Mouse (Mus musculus) adrenal gland, postnatal 14 days (tissue): ENCODE data around the gene Cyb5r2. TPM values are rescaled to one million over a fixed set of nuclear protein-coding genes. Genes with fewer than 3 reads are reported as not detected.

Source experiments
- DNase-seq: peaks from one replicate; pipeline ENCODE4 v3.0.0; 2021; ENCODE audit warnings: mixed read lengths
- total RNA-seq: library from RNA; stranded (reverse); gene quantifications from 2 replicates; pipeline ENCODE4 v1.2.3, GENCODE M21; 2021

Cyb5r2 gene
- total RNA-seq, 1 experiment from 2014 or later: not detected

DNA sequence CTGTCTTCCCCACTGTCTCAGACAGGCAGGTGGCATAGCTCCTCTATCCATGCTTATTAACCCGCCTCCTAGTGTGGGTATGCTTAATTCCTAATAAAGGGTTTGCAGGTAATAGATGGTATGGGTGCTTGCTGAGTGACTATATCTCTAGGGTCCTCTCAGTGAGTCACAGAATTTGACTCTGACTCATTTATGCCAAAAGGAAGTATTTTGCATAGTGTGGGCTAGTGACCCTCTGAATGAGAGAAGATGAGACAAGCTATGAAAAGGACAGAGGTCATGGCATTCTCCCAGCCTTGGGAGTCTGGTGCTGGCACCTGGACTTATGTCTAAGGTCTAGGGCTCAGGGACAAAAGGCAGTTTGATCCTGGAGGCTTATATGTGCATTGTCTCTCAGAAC, 37.1 kb downstream of the Cyb5r2 start:
- no peak for DNase-seq

GRCm38 (mm10) chr7:107714067-107714466, 43.8 kb downstream of the Cyb5r2 start:
- DNase-seq: no peak

DNA sequence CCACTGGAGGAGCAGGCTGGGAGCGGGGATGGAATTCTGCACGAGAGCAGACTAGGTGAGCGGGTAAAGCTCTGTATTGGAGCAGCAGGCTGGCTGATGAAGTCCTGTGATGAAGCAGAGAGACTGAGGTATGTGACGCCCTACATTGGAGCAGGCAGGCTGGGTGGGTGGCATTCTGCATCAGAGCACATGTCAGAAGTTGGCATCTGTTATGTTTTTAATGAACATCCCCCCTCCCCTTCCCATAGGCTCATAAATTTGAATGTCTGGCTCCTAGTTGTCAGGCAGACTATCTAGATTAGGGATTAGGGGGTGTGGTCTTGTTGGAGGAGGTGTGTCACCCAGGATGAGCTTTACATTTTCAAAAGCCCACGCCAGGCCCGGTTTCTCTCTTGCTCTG, 45.1 kb downstream of the Cyb5r2 start:
- no peak for DNase-seq

DNA sequence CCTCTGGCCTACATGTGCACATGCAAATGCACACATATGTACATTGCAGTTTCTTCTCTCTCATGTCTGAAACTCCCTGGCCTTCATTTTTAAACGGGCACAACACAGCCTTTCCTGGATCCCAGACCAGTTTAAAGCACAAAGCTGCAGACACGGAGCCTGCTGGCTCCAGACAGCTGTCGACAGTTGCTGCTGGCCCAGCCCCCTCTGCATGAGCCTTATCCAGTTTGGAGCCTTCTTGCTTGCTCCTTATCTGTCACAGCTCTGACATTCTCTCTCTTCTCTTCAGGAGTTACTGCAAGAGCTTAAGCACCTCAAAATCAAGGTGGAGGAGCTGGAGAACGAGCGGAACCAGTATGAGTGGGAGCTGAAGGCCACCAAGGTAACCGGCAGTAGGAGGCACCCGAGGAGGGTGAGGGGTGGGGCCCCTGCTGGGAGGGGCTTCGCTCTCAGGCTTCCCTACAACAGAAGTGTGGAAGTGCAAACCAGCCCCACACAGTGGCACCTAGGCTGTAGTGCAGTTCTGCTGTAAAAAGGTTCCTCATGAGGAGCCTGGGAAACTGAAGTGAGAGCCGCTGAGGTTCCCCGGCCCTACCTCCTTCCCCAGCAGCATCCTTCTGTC, 49.2 kb downstream of the Cyb5r2 start:
- peak; percentile 85 for DNase-seq

DNA sequence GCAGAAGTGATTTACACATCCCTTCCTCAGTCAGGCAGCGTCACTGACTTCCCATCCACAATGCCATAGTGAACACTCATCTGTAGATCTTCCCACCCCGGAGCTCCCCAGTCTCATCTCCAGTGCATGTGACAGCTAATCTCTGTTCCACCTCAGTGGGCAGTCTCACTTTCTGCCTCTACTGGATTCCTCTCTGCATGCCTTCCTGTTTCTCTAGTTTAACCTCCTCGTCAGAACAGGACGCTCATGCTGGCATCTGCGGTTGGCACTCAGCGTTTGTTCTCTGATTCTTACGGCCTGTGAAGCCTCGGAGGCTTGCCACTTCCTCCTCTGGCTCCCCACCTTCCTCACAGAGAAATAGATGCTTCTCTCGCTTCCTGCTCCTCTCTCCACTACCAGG, 50.2 kb downstream of the Cyb5r2 start:
- DNase-seq: no peak

DNA sequence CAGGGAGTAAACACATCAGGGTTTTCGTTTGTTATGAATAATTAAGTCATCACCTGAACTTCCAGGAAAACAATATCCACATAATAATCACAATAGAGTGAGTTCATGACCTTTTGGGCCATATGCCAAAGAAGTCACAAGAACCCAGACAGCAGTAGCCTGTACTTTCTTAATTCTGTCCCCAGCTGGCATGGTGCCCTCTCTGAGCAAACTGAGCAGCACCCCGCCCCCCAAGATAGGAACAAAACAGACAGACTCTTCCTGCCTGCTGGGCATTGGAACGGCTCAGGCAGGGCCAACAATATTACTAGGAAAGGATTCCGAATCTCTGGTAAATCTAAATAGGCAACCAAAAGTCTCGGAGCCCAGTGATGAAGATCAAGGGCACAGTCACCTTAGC, 51.9 kb downstream of the Cyb5r2 start:
- DNase-seq: peak; percentile 54

DNA sequence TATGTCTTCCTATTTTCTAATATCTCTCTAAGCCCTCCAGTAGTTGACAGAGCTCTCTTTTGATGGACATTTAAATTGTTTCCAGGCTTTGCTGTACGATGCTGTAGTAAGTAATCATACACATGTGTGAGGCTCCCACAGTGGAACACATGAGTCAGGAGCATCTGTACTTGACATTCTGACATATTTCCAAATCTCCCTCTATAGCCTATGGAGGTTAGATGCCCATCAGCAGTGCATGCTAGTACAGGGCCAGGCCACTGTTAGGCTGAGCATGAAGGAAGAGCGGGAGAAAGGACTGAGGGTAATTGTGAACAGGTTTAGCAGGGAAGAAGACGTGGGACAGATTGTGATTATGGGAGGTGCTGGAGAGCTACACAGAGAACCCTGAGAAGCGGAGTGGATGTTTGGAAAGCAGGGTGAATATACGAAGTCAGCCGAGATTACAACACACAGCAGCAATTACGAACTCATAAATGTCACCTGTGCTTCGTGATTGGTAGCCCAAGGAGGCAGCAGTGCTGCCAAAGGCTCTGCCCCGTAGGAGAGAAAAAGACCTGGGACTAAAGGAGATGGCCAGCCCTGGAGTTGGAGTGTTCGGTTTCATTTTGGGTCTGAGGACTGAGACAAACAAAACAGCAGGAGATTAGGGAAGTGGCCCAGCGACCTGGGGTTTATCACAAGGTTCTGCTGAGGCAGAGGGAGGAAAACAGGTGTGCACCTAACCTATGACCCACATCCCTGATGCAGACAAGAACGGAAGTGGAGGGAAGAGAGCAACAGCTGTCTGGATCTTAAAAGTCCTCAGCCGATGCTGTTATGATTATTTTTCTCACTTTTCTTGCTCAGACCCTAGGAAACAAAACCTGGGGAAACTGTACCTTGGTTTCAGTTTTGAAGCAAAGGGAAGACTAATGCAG, 55.1 kb downstream of the Cyb5r2 start:
- DNase-seq: no peak

- no peak for DNase-seq
Observed at GRCm38 (mm10) chr7:107700646-107701045, 57.2 kb downstream of the Cyb5r2 start.

- no peak for DNase-seq
Observed at GRCm38 (mm10) chr7:107699926-107700325, 57.9 kb downstream of the Cyb5r2 start.

Other genes starting within 250 kb of the Cyb5r2 start
- 7.5 and 7.8 TPM in 2 replicates for gene Olfml1, start 190.6 kb downstream of the Cyb5r2 start, total RNA-seq
- gene Ppfibp2, start 162.8 kb downstream of the Cyb5r2 start, total RNA-seq: 7.8 and 8.7 TPM in 2 replicates
- not detected in 2 replicates for gene 5330417H12Rik, start 132.9 kb downstream of the Cyb5r2 start, total RNA-seq
- gene Ovch2, start 43.2 kb upstream of the Cyb5r2 start, total RNA-seq: not detected in 2 replicates
- not detected in 2 replicates for gene Olfr467, start 54.2 kb upstream of the Cyb5r2 start, total RNA-seq
- gene Olfr469, start 67.5 kb upstream of the Cyb5r2 start, total RNA-seq: not detected in 2 replicates
- gene Olfr470, start 89.5 kb upstream of the Cyb5r2 start, total RNA-seq: not detected in 2 replicates
- not detected in 2 replicates for gene Olfr472, start 139.9 kb upstream of the Cyb5r2 start, total RNA-seq
- gene Olfr473, start 172.4 kb upstream of the Cyb5r2 start, total RNA-seq: not detected in 2 replicates
- gene Olfr474, start 196.6 kb upstream of the Cyb5r2 start, total RNA-seq: not detected in 2 replicates
- gene Olfr476, start 206.8 kb upstream of the Cyb5r2 start, total RNA-seq: not detected in 2 replicates
- not detected in 2 replicates for gene Olfr477, start 228.7 kb upstream of the Cyb5r2 start, total RNA-seq